Mouse (Mus musculus): ENCODE results near the gene Dnah7c.

DNA sequence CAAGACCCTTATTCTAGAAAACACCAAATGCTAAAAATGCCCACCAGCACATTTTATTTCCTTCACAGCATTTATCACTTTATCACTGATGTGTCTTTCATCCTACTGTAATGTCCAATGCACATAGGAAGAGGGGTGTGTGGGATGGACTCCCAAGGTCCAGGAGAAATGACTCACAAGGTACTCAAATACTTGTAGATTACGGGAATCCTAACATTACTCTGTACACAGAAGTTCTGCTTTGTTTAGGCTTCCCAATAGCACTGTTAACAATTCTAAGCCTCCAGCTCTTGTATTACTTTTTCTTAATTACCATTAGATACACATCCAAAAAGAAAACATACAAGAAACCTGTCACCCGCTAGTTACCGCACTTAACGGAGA is 426.8 kb downstream of the Dnah7c start:
- TF ChIP-seq POLR2A (IDR thresholded peaks at IDR 0.05; ENCODE audit: borderline replicate concordance, control insufficient read depth, low read depth, low read length) (no peak), CTCF (IDR thresholded peaks at IDR 0.05; ENCODE audit: control insufficient read depth, insufficient read depth, low read length) (no peak)

Data from bone marrow, adult 2 months (tissue).